Mouse (Mus musculus): ENCODE measurements around the gene Wnt3a. TPM values are rescaled to one million over a fixed set of nuclear protein-coding genes. Genes with fewer than 3 reads are reported as not detected.

The Wnt3a gene
- polyA plus RNA-seq, 1 experiment, result 0.28 TPM

DNA sequence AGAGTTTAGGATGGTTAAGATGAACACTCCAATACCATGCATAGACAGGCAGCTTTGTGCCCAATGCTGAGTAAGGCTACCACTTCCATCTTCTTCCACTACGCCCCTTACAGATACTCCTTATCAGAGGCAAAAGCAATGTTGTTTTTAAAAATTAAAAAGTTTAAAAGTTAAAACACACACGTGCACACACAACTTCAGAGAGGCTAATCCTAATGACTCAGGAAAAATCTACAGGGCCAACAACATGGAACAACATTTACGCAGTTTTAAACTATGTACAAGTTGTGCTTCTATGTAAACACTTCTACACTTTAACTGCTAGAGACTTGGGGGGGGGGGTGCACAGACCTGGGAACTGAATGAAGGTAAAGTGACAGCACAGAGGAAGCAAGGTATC lies 66.5 kb downstream of the Wnt3a start:
- H3K4me3 ChIP-seq (ENCODE audit: control insufficient read depth, insufficient read depth, low read length), result no peak overlapping the region
- no peaks in the 10 kb centered on the region for H3K36me3 ChIP-seq (ENCODE audit: control insufficient read depth, insufficient read depth, low read length)
- no peak for TF ChIP-seq POLR2A (IDR thresholded peaks at IDR 0.05; ENCODE audit: control insufficient read depth, extremely low read depth, insufficient read depth, low read length, poor library complexity)
- no peak for TF ChIP-seq CTCF (IDR thresholded peaks at IDR 0.05; ENCODE audit: borderline replicate concordance, control insufficient read depth, extremely low read depth, insufficient read depth, low read length, poor library complexity)
- H3K27ac ChIP-seq (ENCODE audit: control insufficient read depth, insufficient read depth, low read length), result no peak overlapping the region
- H3K27me3 ChIP-seq (ENCODE audit: control insufficient read depth, insufficient read depth, low read length), result no peaks in the 10 kb centered on the region
- WGBS, result 80% methylated on average over 3 of the region's 3 CpGs
- peaks cover 22% of the 10 kb centered on the region for H3K4me1 ChIP-seq (replicated peaks; ENCODE audit: control insufficient read depth, insufficient read depth, low read length)
- DNase-seq, result no peak

DNA sequence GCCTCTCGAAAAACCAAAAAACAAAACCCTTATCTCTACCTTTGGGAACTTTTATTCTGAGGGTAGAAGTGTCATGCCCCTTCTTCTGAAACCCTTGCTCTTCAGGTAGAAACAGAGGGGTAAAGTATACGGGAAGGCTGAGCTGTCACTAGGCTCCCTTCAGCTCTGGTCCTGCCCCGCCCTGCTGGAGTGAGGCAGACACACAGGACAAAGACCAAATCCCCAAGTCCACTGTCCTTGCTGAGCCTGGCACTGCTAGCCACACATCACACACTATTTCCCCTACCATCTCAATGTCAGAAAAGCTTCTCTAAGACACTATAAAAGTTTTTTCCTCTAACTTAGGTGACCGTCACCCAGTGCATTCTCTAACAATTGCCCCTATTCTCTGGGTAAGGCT lies 68.2 kb downstream of the Wnt3a start:
- WGBS, result 86% methylated on average over 4 of the region's 4 CpGs

DNA sequence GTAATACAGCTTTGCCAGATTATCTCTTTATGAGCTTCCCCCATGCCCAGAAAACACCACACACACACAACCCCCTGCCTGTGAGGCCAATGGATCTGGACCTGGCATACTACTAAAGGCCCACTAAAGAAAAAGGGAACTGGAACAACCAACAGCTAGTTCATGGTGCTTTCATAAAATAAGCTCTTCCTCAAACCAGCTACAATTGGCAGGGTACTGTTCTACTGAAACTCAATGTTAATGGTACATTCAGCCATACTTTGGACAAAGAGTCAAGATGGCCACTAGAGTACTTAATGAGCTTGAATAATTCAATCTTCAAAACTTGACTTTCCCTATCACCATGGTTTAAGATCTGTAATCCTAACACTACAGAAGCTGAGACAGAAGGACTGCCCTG lies 68.9 kb downstream of the Wnt3a start:
- no peak overlapping the region for H3K27ac ChIP-seq (ENCODE audit: control insufficient read depth, insufficient read depth, low read length)
- H3K36me3 ChIP-seq (ENCODE audit: control insufficient read depth, insufficient read depth, low read length), result no peaks in the 10 kb centered on the region
- H3K27me3 ChIP-seq (ENCODE audit: control insufficient read depth, insufficient read depth, low read length), result no peaks in the 10 kb centered on the region
- TF ChIP-seq CTCF (IDR thresholded peaks at IDR 0.05; ENCODE audit: borderline replicate concordance, control insufficient read depth, extremely low read depth, insufficient read depth, low read length, poor library complexity) (no peak), POLR2A (IDR thresholded peaks at IDR 0.05; ENCODE audit: control insufficient read depth, extremely low read depth, insufficient read depth, low read length, poor library complexity) (no peak)
- peaks cover 7% of the 10 kb centered on the region for H3K4me1 ChIP-seq (replicated peaks; ENCODE audit: control insufficient read depth, insufficient read depth, low read length)
- no peak overlapping the region for H3K4me3 ChIP-seq (ENCODE audit: control insufficient read depth, insufficient read depth, low read length)
- DNase-seq, result no peak

More for the DNA sequence above, 68.2 kb downstream of the Wnt3a start:
- H3K27ac ChIP-seq (ENCODE audit: control insufficient read depth, insufficient read depth, low read length), result no peak overlapping the region
- no peaks in the 10 kb centered on the region for H3K27me3 ChIP-seq (ENCODE audit: control insufficient read depth, insufficient read depth, low read length)
- no peak overlapping the region for H3K4me3 ChIP-seq (ENCODE audit: control insufficient read depth, insufficient read depth, low read length)
- DNase-seq, result no peak
- TF ChIP-seq CTCF (IDR thresholded peaks at IDR 0.05; ENCODE audit: borderline replicate concordance, control insufficient read depth, extremely low read depth, insufficient read depth, low read length, poor library complexity) (no peak), POLR2A (IDR thresholded peaks at IDR 0.05; ENCODE audit: control insufficient read depth, extremely low read depth, insufficient read depth, low read length, poor library complexity) (no peak)
- no peaks in the 10 kb centered on the region for H3K36me3 ChIP-seq (ENCODE audit: control insufficient read depth, insufficient read depth, low read length)
- H3K4me1 ChIP-seq (replicated peaks; ENCODE audit: control insufficient read depth, insufficient read depth, low read length), result peaks cover 14% of the 10 kb centered on the region

DNA sequence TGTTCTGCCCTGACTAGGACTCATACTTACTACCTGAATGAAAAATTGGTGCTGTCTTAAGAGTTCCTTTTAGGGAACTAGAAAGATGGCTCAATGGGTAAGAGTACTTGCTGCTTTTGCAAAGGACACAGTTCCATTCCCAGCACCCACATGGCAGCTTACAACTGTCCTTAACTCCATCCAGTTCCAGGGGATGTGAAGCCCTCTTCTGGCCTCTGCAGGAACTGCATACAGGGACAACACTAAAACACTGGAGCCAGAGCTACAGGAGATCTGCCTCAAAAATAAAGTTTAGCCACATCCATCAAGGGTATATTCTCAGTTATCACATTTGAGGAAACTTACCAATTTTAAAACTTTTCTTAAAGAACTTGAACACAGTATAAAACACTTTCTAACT lies 71.5 kb downstream of the Wnt3a start:
- no peak overlapping the region for H3K27ac ChIP-seq (ENCODE audit: control insufficient read depth, insufficient read depth, low read length)
- H3K4me3 ChIP-seq (ENCODE audit: control insufficient read depth, insufficient read depth, low read length), result no peak overlapping the region
- peak; percentile 60 for DNase-seq
- peaks cover 5% of the 10 kb centered on the region; the same call in 1 of the 2 replicates for H3K4me1 ChIP-seq (replicated peaks; ENCODE audit: control insufficient read depth, insufficient read depth, low read length)
- TF ChIP-seq POLR2A (IDR thresholded peaks at IDR 0.05; ENCODE audit: control insufficient read depth, extremely low read depth, insufficient read depth, low read length, poor library complexity) (no peak), CTCF (IDR thresholded peaks at IDR 0.05; ENCODE audit: borderline replicate concordance, control insufficient read depth, extremely low read depth, insufficient read depth, low read length, poor library complexity) (no peak)
- no peaks in the 10 kb centered on the region for H3K36me3 ChIP-seq (ENCODE audit: control insufficient read depth, insufficient read depth, low read length)
- H3K27me3 ChIP-seq (ENCODE audit: control insufficient read depth, insufficient read depth, low read length), result no peaks in the 10 kb centered on the region

DNA sequence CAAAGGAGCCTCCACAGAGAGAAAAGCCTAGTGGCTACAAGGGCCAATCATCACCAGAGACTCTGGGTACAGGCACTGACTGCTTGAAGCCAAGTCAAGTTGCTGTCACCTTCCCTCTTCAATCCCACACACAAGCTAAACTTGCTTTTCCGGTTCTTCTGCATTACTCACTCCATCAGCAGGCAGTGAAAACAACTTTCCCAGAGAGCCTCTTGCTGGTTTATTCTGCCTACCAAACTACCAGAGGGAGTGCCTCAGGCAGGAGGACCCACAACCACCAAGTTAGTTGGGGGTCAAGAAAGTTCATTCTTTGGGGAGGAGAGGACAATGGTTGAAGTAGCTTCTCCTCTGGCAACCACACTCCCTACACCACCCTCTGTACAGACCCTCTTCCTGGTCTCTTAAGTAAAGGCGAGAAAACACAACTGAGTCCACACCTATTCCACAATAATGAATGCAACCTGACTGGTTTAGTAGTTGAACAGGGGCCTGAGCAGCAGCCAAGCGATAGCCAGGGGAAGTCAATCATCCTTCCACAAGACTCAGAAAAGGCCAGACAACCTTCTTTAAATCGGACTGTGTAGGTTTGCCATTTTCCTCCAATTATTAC lies 72.1 kb downstream of the Wnt3a start:
- no peak overlapping the region for H3K27ac ChIP-seq (ENCODE audit: control insufficient read depth, insufficient read depth, low read length)
- H3K4me1 ChIP-seq (replicated peaks; ENCODE audit: control insufficient read depth, insufficient read depth, low read length), result peaks cover 3% of the 10 kb centered on the region; the same call in 1 of the 2 replicates

DNA sequence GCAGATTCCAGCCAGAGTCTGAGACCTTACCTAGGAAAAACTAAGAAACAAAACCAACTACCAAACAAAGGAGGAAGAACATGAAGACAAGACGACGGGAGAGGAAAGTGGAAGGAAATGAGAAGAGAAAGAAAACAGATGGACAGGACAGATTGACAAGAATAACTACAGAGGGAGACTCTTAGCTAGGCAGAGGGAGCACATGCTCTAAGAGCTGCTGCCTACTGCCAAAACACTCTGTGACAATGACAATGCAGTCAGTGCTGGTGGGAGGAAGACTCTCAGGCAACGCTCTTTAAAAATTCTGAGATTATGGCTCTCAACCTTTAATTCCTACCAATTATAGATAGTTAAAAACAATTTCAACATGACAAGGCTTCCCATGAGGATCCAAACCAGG lies 73.6 kb downstream of the Wnt3a start:
- DNase-seq, result no peak
- Histone ChIP-seq H3K27ac (ENCODE audit: control insufficient read depth, insufficient read depth, low read length) (no peak overlapping the region), H3K36me3 (ENCODE audit: control insufficient read depth, insufficient read depth, low read length) (no peaks in the 10 kb centered on the region), H3K4me3 (ENCODE audit: control insufficient read depth, insufficient read depth, low read length) (no peak overlapping the region), H3K27me3 (ENCODE audit: control insufficient read depth, insufficient read depth, low read length) (no peaks in the 10 kb centered on the region), H3K4me1 (replicated peaks; ENCODE audit: control insufficient read depth, insufficient read depth, low read length) (peaks cover 10% of the 10 kb centered on the region)
- no peak for TF ChIP-seq CTCF (IDR thresholded peaks at IDR 0.05; ENCODE audit: borderline replicate concordance, control insufficient read depth, extremely low read depth, insufficient read depth, low read length, poor library complexity)
- TF ChIP-seq POLR2A (IDR thresholded peaks at IDR 0.05; ENCODE audit: control insufficient read depth, extremely low read depth, insufficient read depth, low read length, poor library complexity), result no peak
- WGBS, result 69% methylated on average over 3 of the region's 3 CpGs

More for the DNA sequence above, 72.1 kb downstream of the Wnt3a start:
- Histone ChIP-seq H3K36me3 (ENCODE audit: control insufficient read depth, insufficient read depth, low read length) (no peaks in the 10 kb centered on the region), H3K4me3 (ENCODE audit: control insufficient read depth, insufficient read depth, low read length) (no peak overlapping the region), H3K27me3 (ENCODE audit: control insufficient read depth, insufficient read depth, low read length) (no peaks in the 10 kb centered on the region)
- no peak for TF ChIP-seq POLR2A (IDR thresholded peaks at IDR 0.05; ENCODE audit: control insufficient read depth, extremely low read depth, insufficient read depth, low read length, poor library complexity)
- TF ChIP-seq CTCF (IDR thresholded peaks at IDR 0.05; ENCODE audit: borderline replicate concordance, control insufficient read depth, extremely low read depth, insufficient read depth, low read length, poor library complexity), result no peak
- 94% methylated on average over 4 of the region's 4 CpGs for WGBS
- no peak for DNase-seq

All from thymus, adult 2 months (tissue).